Mouse (Mus musculus) stomach, embryonic 16.5 days (tissue): ENCODE results near the gene Pla2g1b. TPM values are rescaled to one million over a fixed set of nuclear protein-coding genes. Genes with fewer than 3 reads are reported as not detected.

Source experiments
- ATAC-seq: fragments of 200-750 bp; cut with Nextera tagmentation; 2 replicates; pipeline ENCODE4 v1.8.0; 2017; ENCODE audit warnings: moderate number of reproducible peaks, moderate TSS enrichment; ENCODE audit not compliant: insufficient read depth, low FRiP score
- H3K27ac ChIP-seq: fragments of 300-500 bp; sonication (generic); 2 replicates; pipeline ENCODE4 v1.5.1; 2014; ENCODE audit warnings: low read length
- H3K27me3 ChIP-seq: fragments of 300-500 bp; sonication (generic); 2 replicates; pipeline ENCODE4 v1.6.1; 2014; ENCODE audit warnings: low read length, control low read depth, mixed read lengths; ENCODE audit not compliant: control insufficient read depth, insufficient read depth
- H3K36me3 ChIP-seq: fragments of 300-500 bp; sonication (generic); 2 replicates; pipeline ENCODE4 v1.6.1; 2014; ENCODE audit warnings: low read length; ENCODE audit not compliant: control insufficient read depth, insufficient read depth
- H3K4me1 ChIP-seq: fragments of 300-500 bp; sonication (generic); 2 replicates; pipeline ENCODE4 v1.6.1; 2014; ENCODE audit warnings: low read length, control low read depth, mixed read lengths; ENCODE audit not compliant: control insufficient read depth, insufficient read depth
- H3K4me2 ChIP-seq: fragments of 300-500 bp; sonication (generic); 2 replicates; pipeline ENCODE4 v1.6.1; 2014; ENCODE audit warnings: low read depth, low read length, mixed read lengths
- H3K4me3 ChIP-seq: fragments of 300-500 bp; sonication (generic); replicated peaks from 2 replicates; pipeline ENCODE4 v1.5.1; 2014; ENCODE audit warnings: mild to moderate bottlenecking, low read length
- H3K9ac ChIP-seq: fragments of 300-500 bp; sonication (generic); 2 replicates; pipeline ENCODE4 v1.6.1; 2014; ENCODE audit warnings: low read length
- H3K9me3 ChIP-seq: fragments of 300-500 bp; sonication (generic); replicated peaks from 2 replicates; pipeline ENCODE4 v1.6.1; 2016; ENCODE audit warnings: low read length, control low read depth; ENCODE audit not compliant: control insufficient read depth
- WGBS: fragments of 180-500 bp; shearing (Covaris S2); extraction: QIAGEN DNeasy Blood & Tissue Kit; methylation state at CpG from one replicate; pipeline ENCODE4 v1.1.7; 2014; 5-methylcytosine and 5-hydroxymethylcytosine counted together
- polyA plus RNA-seq: library from polyadenylated mRNA; unstranded; fragments of >200 nt; fragmentation: Nextera tagmentation; extraction: Ambion mirVana; gene quantifications from 2 replicates; pipeline ENCODE4 v1.2.1, GENCODE M21; 2015

Gene Pla2g1b
- polyA plus RNA-seq, 1 experiment from 2014 or later, result 16.6 TPM

GRCm38 (mm10) chr5:115522981-115523499 lies 57.0 kb downstream of the Pla2g1b start:
- 66% methylated on average over 15 of the region's 15 CpGs for WGBS
- Histone ChIP-seq H3K4me2 (no peak overlapping the region), H3K27me3 (no peaks in the 10 kb centered on the region), H3K27ac (peak overlapping the region; percentile 79; the same call in 1 of the 2 replicates), H3K4me3 (no peak overlapping the region), H3K9me3 (no peaks in the 10 kb centered on the region), H3K36me3 (no peaks in the 10 kb centered on the region), H3K9ac (peak overlapping the region; percentile 35; the same call in 1 of the 2 replicates), H3K4me1 (peaks cover 62% of the 10 kb centered on the region)
- no peak for ATAC-seq

GRCm38 (mm10) chr5:115523971-115524370 lies 57.9 kb downstream of the Pla2g1b start:
- H3K4me3 ChIP-seq, result no peak overlapping the region
- H3K4me1 ChIP-seq, result peaks cover 65% of the 10 kb centered on the region
- no peaks in the 10 kb centered on the region for H3K36me3 ChIP-seq
- no peaks in the 10 kb centered on the region for H3K9me3 ChIP-seq
- WGBS, result 16% methylated on average over 15 of the region's 15 CpGs
- H3K9ac ChIP-seq, result peak overlapping the region; percentile 38
- H3K4me2 ChIP-seq, result peak overlapping the region; percentile 31; the same call in 1 of the 2 replicates
- peak overlapping the region; percentile 33; the same call in 1 of the 2 replicates for H3K27ac ChIP-seq
- H3K27me3 ChIP-seq, result no peaks in the 10 kb centered on the region
- ATAC-seq, result peak; percentile 24; the same call in 1 of the 2 replicates

Other genes with a start within 250 kb of the Pla2g1b start
- 88.6 and 100 TPM in 2 replicates for gene Pop5, start 230.4 kb upstream of the Pla2g1b start, polyA plus RNA-seq
- 85.1 and 99.8 TPM in 2 replicates for gene Rnf10, start 193.4 kb upstream of the Pla2g1b start, polyA plus RNA-seq
- gene Coq5, start 186.6 kb upstream of the Pla2g1b start, polyA plus RNA-seq, result 46.5 and 49.2 TPM in 2 replicates
- 1,419 and 1,514 TPM in 2 replicates for gene Dynll1, start 165.3 kb upstream of the Pla2g1b start, polyA plus RNA-seq
- 111 and 127 TPM in 2 replicates for gene Srsf9, start 139.1 kb upstream of the Pla2g1b start, polyA plus RNA-seq
- gene Gatc, start 125.1 kb upstream of the Pla2g1b start, polyA plus RNA-seq, result 21.3 and 24.5 TPM in 2 replicates
- 49.4 and 60.9 TPM in 2 replicates for gene Triap1, start 125.0 kb upstream of the Pla2g1b start, polyA plus RNA-seq
- 927 and 1,043 TPM in 2 replicates for gene Cox6a1, start 117.3 kb upstream of the Pla2g1b start, polyA plus RNA-seq
- 3.5 and 4.9 TPM in 2 replicates for gene Msi1, start 36.7 kb upstream of the Pla2g1b start, polyA plus RNA-seq
- gene Sirt4, start 18.5 kb downstream of the Pla2g1b start, polyA plus RNA-seq, result 24.4 and 28.0 TPM in 2 replicates
- 41.9 and 44.5 TPM in 2 replicates for gene Pxn, start 40.4 kb downstream of the Pla2g1b start, polyA plus RNA-seq
- 1,450 and 1,538 TPM in 2 replicates for gene Rplp0, start 93.2 kb downstream of the Pla2g1b start, polyA plus RNA-seq
- 33.6 and 35.1 TPM in 2 replicates for gene Gcn1l1, start 99.0 kb downstream of the Pla2g1b start, polyA plus RNA-seq
- 4.4 and 5.5 TPM in 2 replicates for gene Rab35, start 165.6 kb downstream of the Pla2g1b start, polyA plus RNA-seq